Mouse (Mus musculus) CH12F3 (cell line): ENCODE results near the gene Nxf1.
"Not testable (repeated sequence)": the region's sequence is repeated elsewhere in the genome, so short reads cannot be mapped to it uniquely, and the experiment has no call there.

Experiments used
- in situ Hi-C: fragments of 300-500 bp; cut with MboI; formaldehyde crosslinking; loops from 2 replicates; pipeline ENCODE4 v1.14.3; 2020; ENCODE audit warnings: low sequenced_read_pairs

Gene Nxf1

DNA sequence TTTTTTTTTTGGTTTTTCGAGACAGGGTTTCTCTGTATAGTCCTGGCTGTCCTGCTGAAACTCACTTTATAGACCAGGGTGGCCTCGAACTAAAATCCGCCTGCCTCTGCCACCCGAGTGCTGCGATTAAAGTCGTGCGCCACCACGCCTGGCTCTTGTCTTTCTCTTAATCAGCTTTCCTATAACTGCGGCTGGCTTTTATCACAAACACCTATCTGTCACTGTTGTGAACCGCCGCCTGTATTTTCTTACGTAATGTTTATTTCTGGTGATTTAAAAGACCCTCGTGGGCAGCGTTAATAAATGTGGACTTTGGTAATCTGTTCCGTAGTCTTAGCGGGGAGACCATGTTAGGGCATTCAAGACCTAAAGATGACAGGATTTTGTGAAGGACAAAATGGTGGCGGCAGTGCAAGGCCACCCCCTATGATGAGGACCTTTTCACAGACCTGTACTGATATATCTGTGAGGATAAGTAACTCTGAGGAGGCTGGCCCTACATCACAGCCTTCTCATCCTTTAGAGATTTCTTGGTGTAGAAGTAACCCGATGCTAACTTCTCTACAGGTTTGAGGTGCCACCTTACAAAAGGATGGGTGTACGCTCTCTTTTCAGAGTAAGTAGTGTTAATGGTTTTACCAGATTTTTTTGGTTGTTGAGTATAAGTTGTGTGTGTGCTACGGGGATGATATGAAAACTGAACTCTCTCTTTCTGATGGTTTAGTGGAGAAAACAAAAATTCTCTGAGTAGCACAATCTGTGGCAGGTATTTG, 33.1 kb upstream of the Nxf1 start:
- in situ Hi-C loops: no loop called here

DNA sequence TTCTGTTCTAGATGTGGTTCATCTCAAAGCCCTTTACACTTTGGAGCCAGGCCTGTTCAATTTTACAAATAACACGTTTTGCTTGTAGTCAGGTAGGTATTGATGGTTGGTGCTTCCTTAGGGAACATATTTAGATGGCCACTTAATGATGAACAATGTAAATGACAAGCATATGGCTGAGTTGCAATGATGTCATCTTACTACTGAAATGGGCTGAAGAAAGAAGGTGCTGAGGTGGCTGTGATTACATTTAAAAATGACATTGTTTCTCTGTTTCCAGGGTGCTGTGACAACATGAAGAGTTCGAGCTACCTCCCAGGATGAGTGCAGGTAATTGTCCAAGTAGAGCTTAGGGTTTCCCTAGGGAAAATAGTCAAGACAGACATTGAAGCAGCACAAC, 32.5 kb upstream of the Nxf1 start:
- in situ Hi-C loops: no loop called here

DNA sequence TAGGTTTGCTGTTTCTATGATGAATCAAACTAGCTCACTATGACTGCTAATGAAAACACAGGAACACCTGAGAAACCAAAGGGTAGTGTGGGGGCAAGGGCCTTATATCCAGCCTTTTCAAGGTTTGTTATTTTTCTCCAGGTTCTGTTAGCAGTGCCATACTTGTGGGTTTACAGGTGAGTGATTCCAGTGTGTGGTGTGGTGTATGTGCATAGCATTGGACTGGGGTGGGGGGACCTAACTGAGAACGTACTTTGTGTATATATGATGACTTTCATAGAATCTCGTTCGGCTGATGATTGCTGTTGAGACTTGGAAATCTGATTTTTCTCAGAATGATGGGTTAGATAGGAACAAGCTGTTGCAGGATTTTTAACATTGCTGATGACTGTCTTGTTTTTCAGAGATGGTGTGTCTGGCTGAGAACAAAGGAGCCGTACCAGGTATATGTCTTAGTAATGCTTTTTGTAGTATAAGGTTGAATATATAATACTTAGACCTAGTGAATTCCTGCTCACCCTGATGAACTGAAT, 31.7 kb upstream of the Nxf1 start:
- in situ Hi-C loops: no loop called here

DNA sequence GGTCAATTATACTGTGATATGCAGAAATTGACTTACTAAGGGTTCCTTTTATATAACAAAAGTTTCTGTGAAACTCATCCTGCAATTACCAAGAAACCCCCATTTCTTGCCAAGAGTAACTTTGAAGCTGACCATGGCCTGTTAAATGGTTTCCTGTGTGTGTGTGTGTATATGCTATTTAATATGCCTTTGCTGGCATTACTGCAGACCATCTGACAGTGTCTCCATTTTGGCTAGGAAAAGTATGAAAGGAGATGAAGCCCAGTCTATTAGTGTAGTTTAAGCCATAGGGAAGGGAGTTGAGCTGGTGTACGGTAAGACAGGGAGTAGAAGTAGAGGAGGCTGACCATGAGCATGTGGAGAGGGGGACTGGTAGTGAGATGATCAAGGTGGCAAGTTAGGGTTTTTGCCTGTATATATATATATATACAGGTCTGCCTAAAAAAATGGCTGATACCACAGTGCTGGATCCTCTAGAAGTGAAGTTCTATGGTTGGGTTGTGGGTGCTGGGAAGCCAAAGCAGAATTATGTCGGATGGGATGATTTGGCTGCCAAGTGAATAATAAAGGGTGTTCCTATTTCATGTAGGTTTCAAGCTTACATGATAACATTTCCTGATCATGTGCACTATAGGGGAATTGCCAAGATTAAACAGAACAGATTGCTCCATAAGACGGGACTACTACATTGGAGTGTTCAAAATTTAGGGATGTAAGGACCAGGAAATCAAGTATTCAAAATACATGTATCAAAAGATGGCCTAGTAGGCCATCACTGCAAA, 30.1 kb upstream of the Nxf1 start:
- in situ Hi-C loops: no loop called here

DNA sequence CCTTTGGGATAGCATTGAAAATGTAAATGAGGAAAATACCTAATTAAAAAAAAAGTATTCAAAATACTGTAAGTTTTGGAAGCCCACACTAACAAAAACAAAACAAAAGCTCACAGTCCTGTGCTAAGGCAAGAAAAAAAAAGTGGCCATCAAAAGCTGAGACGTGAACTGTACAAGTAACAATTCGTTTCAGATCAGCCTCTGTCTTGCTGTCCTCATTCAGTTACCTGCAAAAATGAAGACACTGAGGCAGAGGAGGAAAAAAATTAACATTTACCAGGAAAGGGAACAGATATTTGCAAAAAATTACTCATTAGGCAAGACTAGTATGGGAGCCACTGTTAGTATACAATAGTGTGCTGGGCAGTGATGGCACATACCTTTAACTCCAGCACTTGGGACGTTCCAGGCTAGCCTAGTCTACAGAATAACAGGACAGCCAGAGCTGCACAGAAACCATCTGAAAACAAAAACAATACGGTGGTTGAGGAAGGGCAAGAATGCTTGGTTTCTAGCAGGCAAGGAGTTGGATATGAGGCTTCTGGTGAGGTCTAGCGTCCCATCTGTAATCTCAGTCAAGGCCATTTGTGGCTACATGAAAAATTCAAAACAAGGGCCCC, 29.3 kb upstream of the Nxf1 start:
- in situ Hi-C loops: no loop called here

DNA sequence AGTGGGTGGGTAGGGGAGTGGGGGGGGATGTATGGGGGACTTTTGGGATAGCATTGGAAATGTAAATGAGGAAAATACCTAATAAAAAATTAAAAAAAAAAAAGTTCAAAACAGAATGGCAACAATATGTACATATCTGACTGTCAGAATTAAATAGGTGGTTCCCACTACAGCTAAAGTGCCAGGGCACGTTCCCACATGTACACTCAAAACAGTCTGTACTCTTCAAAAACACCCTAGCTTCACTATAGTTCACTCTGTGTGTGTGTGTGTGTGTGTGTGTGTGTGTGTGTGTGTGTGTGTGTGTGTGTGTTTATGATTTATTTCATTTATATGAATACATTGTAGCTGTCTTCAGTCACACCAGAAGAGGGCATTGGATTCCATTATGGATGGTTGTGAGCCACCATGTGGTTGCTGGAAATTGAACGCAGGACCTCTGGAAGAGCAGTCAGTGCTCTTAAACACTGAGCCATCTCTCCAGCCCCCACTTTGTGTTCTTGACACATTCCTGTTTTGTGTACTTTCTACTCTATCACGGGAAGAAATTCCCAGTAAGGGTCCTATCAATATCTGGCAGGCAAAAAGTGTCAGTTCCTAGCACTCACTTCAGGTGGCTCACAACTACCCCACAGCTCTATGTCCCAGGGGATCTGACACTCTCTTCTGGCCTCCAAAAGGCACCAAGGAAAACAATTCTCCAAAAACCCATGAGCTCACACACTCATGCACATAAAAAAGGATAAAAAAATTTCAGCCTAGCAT, 28.4 kb upstream of the Nxf1 start:
- in situ Hi-C loops: not testable (repeated sequence)

DNA sequence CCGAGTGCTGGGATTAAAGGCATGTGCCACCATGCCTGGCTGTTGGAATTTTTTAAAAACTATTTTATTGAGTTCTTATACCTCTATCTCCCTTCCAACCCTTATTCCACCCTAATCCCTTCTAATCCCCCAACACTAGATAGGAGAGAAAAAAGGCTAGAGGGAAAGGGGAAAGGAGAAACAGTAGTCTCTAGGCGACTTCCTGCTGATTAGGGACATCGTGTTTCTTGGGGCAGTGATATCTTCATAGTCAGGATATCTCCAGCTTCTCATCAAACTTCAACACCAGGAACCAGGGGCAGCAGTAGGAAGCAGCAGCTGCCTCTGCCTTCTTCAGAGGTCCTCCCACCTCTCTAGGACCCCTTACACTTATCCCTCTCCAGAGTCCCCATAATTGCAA, 22.5 kb upstream of the Nxf1 start:
- in situ Hi-C loops: no loop called here

DNA sequence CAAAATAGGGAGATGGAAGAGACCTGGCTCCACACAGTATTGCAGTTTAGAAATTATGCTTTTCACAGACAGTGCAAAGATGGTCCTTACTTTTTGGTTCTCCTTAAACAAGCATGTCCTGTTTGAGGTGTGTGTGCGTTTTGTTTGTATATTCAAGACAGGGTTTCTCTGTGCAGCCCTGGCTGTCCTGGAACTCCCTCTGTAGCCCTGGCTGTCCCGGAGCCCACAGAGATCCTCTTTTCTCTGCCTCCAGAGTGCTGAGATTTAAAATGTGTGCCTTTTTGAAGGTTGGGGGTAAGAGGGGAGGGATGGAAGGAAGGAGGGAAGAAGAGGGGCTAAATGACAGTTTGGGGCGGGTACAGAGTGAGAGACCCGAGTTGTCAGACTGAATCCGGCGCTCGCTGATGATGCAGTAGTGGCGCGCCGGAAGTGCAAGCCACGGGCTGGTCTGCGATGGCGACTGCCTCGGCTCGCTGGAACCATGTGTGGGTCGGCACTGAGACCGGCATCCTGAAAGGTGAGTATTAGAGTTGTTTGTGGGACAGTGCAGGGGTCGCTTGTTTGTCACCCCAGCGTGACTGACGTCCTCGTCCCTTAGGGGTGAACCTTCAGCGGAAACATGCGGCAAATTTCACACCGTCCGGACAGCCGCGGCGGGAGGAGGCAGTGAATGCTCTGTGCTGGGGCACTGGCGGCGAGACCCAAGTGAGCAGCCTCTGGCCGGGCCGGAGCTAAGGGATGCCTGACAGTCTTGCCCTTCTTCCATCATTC, 21.3 kb upstream of the Nxf1 start, which contains the start of gene Wdr74:
Gene Wdr74, plus strand, starts transcription at position 439 of the 771 bp plus-strand sequence.
- in situ Hi-C loops: no loop called here

DNA sequence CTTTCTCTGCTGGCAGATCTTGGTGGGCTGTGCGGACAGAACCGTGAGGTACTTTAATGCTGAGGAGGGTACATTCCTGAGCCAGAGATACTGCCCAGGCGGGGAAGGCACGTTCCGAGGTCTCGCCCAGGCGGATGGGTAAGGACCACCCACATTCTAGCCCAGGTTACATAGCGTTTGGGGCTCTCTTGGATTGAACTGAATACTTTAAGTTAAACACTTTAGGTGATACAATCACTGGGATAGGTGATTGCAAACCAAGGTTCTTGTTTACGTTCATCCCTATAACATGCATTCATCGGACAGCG, 20.8 kb upstream of the Nxf1 start:
- in situ Hi-C loops: no loop called here

DNA sequence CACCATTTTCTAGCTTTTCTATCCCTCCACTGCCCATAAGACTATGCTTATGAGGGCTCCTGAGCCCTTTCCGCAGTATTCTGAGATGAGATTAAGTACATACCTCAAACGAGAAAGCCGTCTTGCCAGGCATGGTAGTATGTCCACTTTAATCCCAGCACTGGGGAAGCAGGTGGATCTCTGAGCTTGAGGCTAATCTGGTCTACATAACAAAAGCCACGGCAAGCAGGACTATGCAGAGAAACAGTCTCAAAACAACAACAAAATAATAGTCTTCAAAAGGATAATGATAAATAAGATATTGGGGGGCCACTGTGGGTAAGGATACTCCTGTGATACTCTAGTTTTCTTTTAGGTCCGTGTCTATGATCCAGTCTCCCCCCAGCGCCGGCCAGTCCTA, 18.0 kb upstream of the Nxf1 start:
- in situ Hi-C loops: no loop called here

DNA sequence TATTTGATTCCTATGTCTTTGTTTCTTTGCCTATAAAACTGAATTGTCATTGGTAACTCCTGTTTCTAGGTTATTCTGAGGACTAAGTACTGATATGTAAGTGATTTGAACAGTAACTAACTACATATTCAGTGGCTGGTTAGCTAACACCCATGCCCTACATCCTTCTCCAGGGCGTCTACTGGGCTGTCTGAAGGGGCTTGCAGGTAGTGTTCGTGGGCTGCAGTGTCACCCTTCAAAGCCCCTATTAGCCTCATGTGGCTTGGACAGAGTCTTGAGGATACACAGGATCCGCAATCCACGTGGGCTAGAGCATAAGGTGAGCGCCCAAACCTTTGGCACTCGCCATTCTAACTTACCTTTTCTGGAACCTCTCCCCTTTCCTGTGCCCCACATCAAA, 17.2 kb upstream of the Nxf1 start:
- in situ Hi-C loops: no loop called here

DNA sequence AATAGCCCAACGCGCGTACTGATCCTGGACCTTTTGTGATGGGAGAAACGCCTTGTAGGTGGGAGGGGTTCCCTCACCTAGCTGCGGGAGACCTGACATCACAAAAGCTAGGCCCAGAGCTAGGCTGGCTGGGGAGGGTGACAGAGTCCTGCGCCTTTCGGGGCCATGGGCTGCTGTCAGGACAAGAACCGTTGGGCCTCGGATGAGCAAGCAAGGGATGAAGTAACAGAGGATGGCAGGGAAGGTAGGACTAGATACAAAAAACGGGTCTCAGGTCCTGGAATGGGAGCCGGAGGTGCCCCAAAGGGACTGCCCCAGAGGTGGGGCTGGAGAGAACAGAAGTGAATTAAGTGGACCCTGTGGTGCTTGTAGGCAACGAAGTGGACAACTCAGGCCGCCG, 16.3 kb upstream of the Nxf1 start, which contains the start of gene 1700092M07Rik:
Gene 1700092M07Rik, plus strand, starts transcription at position 116 of the 400 bp plus-strand sequence.
- in situ Hi-C loops: no loop called here

DNA sequence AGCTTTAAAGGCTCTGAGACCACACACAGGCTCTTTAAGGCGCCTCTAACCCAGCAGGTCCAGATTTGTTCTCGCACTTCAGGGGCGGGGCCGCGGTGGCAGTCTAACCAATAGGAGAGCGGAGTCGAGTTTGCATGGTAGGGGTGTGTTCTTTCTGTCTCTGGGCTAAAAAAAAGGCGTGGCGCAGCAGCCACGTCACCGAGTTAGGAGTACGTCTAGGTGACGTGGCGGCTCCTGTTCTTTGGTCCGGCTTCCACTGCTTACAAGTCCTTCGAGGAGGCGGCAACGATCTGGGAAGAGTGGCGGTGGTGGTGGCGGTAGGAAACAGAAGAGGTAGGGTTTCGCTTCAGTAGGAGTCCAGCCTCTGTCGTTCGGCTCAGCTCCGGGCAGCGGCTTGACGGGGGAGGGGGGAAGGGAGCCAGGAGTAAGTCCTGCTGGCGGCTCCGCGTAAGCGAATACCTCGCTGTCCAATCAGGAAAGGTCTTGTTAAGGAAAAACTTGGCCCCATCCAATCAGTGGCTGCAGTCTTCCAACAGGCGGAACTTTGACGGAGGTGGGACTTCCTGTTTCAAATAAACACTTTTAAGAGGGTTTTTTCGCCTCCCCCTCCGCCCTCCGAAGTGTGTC, 15.5 kb upstream of the Nxf1 start, which contains the start of gene Stx5a:
Gene Stx5a, plus strand, starts transcription at position 171 of the 627 bp plus-strand sequence.
- in situ Hi-C loops: no loop called here

DNA sequence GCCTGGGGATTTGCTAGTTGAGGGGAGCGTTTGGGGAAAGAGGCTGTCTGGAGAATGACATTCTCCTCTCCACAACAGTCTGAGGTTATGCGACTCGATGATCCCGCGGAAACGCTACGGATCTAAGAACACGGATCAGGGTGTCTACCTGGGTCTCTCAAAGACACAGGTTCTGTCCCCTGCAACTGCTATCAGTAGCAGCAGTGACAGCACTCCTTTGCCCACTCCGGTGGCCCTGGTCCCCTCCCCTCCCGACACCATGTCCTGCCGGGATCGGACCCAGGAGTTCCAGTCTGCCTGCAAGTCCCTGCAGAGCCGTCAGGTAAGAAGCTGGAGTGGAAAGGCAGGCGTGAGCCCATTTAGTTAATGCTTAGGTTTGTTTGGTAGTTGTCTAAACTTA, 14.7 kb upstream of the Nxf1 start:
- in situ Hi-C loops: no loop called here

DNA sequence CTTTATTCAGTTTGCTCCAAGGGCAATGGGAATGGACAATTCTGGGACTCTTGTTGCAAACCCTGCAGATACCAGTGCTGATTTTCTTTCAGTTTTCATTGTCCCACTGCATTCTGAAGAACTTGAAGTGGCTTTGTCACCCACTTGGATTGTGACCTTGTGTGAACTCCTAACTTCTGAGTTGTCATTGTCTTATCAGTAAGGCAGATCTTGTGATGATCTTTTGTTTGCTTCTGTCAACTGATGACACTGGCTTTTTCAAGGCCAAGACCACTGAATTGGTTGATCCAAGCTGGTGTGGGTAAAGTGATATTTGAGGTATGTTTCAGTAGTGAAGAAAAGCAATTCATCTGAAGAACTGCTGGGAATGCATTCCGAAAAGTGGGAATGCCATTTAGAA, 11.5 kb upstream of the Nxf1 start:
- in situ Hi-C loops: no loop called here

DNA sequence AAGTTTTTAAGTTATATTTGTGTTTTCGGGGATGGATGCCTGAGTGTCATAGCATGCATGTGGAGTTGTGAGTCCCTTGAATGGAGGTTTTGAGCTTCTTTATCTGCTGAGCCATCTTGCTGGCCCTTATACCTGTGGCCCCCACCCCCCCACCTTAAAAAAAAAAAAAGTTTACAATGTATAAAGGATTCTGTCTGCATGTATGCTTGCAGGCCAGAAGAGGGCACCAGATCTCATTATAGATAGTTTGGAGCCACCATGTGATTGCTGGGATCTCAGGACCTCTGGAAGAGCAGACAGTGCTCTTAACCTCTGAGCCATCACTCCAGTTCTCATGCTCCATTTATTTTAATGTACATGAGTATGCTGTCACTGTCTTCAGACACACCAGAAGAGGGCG, 9.5 kb upstream of the Nxf1 start:
- in situ Hi-C loops: no loop called here

DNA sequence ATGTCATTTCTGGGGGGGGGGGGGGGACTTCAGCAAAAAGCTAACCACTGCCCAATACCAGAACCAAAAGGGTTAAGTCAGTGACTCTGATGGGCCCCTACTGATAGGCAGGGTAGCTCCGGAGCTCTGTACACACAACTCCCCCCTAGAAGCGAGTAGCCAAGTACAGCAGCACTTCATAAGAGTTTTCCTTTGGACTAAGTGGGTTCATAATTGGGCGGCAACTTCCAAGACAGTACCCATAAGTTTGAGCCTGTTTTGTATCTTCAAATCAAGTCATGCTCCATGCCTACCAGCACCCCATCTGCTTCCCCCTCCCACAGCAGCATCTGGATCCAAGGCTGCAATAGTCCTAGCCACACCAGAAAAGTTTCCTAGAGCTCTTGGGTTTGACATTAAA, 1.2 kb upstream of the Nxf1 start:
- in situ Hi-C loops: no loop called here

DNA sequence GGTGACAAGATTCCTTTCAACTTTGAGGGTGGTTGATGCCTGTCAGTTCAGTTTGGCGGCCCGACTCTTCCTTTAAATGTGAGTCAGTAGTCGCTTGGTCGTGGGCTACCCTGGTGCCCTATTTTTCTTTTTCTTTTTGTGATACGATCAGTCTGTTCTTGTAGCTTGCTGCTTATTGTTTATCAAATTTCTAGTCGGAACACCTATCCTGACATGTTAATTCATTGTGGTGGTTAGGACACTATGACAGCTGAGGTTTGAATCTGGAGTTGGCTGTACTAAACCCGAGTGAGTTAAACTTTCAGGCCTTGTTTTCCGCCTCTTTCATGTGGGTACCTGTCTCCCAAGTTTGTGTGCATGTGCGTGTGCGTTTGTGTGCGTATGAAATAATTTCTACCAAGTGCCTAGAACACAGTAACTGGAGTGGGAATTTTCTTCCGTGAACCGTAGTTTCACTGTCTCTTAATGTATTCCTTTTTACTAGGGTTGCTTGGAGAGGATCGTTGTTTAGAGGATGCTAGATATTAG, 662 bp downstream of the Nxf1 start:
- in situ Hi-C loops: no loop called here

DNA sequence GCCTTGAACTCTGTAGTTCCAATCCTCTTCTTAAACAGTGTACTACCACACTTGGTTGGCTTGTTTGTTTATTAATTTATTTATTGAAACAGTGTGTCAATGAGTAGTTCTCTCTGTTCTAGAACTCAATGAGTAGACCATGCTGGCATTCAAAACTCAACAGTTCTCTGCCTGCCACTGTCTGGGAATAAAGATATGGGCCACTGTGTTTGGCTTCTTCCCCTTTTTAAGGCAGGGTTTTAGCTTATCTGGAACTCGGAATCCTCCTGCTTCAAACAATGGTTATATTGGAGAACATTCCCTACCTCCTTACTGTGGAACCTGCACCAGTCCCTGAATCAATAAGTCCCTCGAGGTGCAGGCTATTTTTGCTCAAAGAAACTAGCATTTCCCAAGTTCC, 2.0 kb downstream of the Nxf1 start:
- in situ Hi-C loops: no loop called here
